Mouse (Mus musculus): Measurements from ENCODE around the gene Dok5. TPM values are rescaled to one million over a fixed set of nuclear protein-coding genes. Genes with fewer than 3 reads are reported as not detected.

Gene Dok5
- polyA plus RNA-seq, 1 experiment from 2014 or later, result 23.5 TPM

DNA sequence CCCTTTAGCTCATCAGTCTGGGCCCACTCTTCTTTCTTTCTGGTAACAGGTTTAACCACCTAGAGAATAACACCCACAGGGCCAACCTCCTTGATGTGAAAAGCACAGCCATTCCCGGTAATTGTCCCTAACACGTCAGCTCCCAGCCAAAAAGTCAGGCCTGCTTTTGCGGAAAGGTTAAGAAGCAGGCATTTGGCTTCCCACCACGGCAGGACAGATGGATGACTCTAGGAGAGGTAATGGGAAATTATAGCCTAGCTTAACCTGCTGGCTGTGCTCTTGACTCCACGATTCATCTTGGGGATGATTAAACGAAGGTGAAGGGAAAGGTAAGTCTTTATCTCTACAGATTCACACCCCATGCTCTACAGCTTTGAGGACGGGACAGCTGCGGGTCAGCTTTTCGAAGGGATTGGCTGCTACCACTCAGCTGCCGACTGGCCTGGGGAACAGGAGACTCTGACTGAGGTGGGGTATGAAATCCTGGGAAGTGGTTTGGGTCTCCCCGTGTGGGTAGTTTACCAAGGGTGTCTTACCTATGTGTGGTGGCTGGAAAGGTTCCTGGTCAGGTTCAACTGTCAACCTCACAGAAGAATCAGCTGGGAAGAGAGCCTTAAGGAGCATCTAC, 18.8 kb upstream of the Dok5 start:
- Histone ChIP-seq H3K9me3 (ENCODE audit: control insufficient read depth, low read length) (no peaks in the 10 kb centered on the region), H3K36me3 (ENCODE audit: control insufficient read depth, insufficient read depth, low read length) (no peaks in the 10 kb centered on the region), H3K4me1 (ENCODE audit: control insufficient read depth, insufficient read depth, low read length) (no peaks in the 10 kb centered on the region), H3K9ac (ENCODE audit: low read length) (no peak overlapping the region), H3K4me2 (ENCODE audit: low read depth) (no peak overlapping the region), H3K4me3 (ENCODE audit: low read depth, low read length) (no peak overlapping the region), H3K27ac (ENCODE audit: low read depth, low read length) (no peak overlapping the region), H3K27me3 (ENCODE audit: control insufficient read depth, insufficient read depth, low read length) (no peaks in the 10 kb centered on the region)
- DNase-seq (ENCODE audit: low spot score) (no peak), ATAC-seq (ENCODE audit: insufficient read depth, low FRiP score, low TSS enrichment) (no peak)
- 82% methylated on average over 11 of the region's 11 CpGs for WGBS

- no peaks in the 10 kb centered on the region for H3K9me3 ChIP-seq (ENCODE audit: control insufficient read depth, low read length)
- no peak for ATAC-seq (ENCODE audit: insufficient read depth, low FRiP score, low TSS enrichment)
- WGBS, result 35% methylated on average over 4 of the region's 4 CpGs
- no peak overlapping the region for H3K4me2 ChIP-seq (ENCODE audit: low read depth)
- no peaks in the 10 kb centered on the region for H3K36me3 ChIP-seq (ENCODE audit: control insufficient read depth, insufficient read depth, low read length)
- no peak for DNase-seq (ENCODE audit: low spot score)
- no peak overlapping the region for H3K4me3 ChIP-seq (ENCODE audit: low read depth, low read length)
- H3K27ac ChIP-seq (ENCODE audit: low read depth, low read length), result no peak overlapping the region
- H3K4me1 ChIP-seq (ENCODE audit: control insufficient read depth, insufficient read depth, low read length), result no peaks in the 10 kb centered on the region
- no peak overlapping the region for H3K9ac ChIP-seq (ENCODE audit: low read length)
- no peaks in the 10 kb centered on the region for H3K27me3 ChIP-seq (ENCODE audit: control insufficient read depth, insufficient read depth, low read length)
Measured at GRCm38 (mm10) chr2:170720386-170720785, 11.2 kb upstream of the Dok5 start.

- Histone ChIP-seq H3K36me3 (ENCODE audit: control insufficient read depth, insufficient read depth, low read length) (no peaks in the 10 kb centered on the region), H3K4me2 (ENCODE audit: low read depth) (no peak overlapping the region), H3K9ac (ENCODE audit: low read length) (no peak overlapping the region), H3K27me3 (ENCODE audit: control insufficient read depth, insufficient read depth, low read length) (no peaks in the 10 kb centered on the region), H3K4me1 (ENCODE audit: control insufficient read depth, insufficient read depth, low read length) (no peaks in the 10 kb centered on the region), H3K9me3 (ENCODE audit: control insufficient read depth, low read length) (no peaks in the 10 kb centered on the region), H3K4me3 (ENCODE audit: low read depth, low read length) (no peak overlapping the region), H3K27ac (ENCODE audit: low read depth, low read length) (no peak overlapping the region)
- no peak for ATAC-seq (ENCODE audit: insufficient read depth, low FRiP score, low TSS enrichment)
- no peak for DNase-seq (ENCODE audit: low spot score)
- WGBS, result 53% methylated on average over 13 of the region's 13 CpGs
Measured at GRCm38 (mm10) chr2:170724136-170724535, 7.5 kb upstream of the Dok5 start.

GRCm38 (mm10) chr2:170724716-170725115, 6.9 kb upstream of the Dok5 start:
- Histone ChIP-seq H3K9ac (ENCODE audit: low read length) (no peak overlapping the region), H3K36me3 (ENCODE audit: control insufficient read depth, insufficient read depth, low read length) (no peaks in the 10 kb centered on the region), H3K9me3 (ENCODE audit: control insufficient read depth, low read length) (no peaks in the 10 kb centered on the region), H3K27me3 (ENCODE audit: control insufficient read depth, insufficient read depth, low read length) (no peaks in the 10 kb centered on the region), H3K4me1 (ENCODE audit: control insufficient read depth, insufficient read depth, low read length) (no peaks in the 10 kb centered on the region), H3K4me2 (ENCODE audit: low read depth) (no peak overlapping the region), H3K27ac (ENCODE audit: low read depth, low read length) (no peak overlapping the region), H3K4me3 (ENCODE audit: low read depth, low read length) (no peak overlapping the region)
- DNase-seq (ENCODE audit: low spot score) (no peak), ATAC-seq (ENCODE audit: insufficient read depth, low FRiP score, low TSS enrichment) (no peak)
- WGBS, result 83% methylated on average over 11 of the region's 11 CpGs

DNA sequence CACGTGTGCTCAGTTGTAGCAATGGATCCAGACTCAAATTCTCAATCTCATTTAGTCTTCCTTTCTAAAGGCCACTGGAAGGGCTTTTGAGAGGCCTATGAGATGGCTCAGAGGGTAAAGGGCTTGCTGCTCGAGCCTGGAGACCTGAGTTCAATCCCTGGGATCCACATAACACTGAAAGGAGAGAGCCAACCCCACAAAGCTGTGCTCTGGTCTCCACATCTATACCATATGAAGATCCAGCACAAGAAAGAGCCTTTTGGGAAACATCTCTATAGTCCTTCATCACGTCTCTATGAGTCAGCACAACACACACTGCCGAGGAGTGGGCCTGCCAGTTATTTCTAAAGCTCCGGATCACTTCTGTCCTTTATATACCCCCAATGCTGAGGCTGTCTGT, 5.8 kb upstream of the Dok5 start:
- no peaks in the 10 kb centered on the region for H3K4me1 ChIP-seq (ENCODE audit: control insufficient read depth, insufficient read depth, low read length)
- DNase-seq (ENCODE audit: low spot score) (no peak), ATAC-seq (ENCODE audit: insufficient read depth, low FRiP score, low TSS enrichment) (no peak)
- no peak overlapping the region for H3K4me2 ChIP-seq (ENCODE audit: low read depth)
- no peaks in the 10 kb centered on the region for H3K9me3 ChIP-seq (ENCODE audit: control insufficient read depth, low read length)
- H3K36me3 ChIP-seq (ENCODE audit: control insufficient read depth, insufficient read depth, low read length), result no peaks in the 10 kb centered on the region
- WGBS, result 88% methylated on average over 5 of the region's 5 CpGs
- no peak overlapping the region for H3K4me3 ChIP-seq (ENCODE audit: low read depth, low read length)
- H3K27me3 ChIP-seq (ENCODE audit: control insufficient read depth, insufficient read depth, low read length), result no peaks in the 10 kb centered on the region
- no peak overlapping the region for H3K9ac ChIP-seq (ENCODE audit: low read length)
- no peak overlapping the region for H3K27ac ChIP-seq (ENCODE audit: low read depth, low read length)

GRCm38 (mm10) chr2:170726996-170727710, 4.5 kb upstream of the Dok5 start:
- DNase-seq (ENCODE audit: low spot score) (no peak), ATAC-seq (ENCODE audit: insufficient read depth, low FRiP score, low TSS enrichment) (no peak)
- Histone ChIP-seq H3K4me3 (ENCODE audit: low read depth, low read length) (no peak overlapping the region), H3K4me1 (ENCODE audit: control insufficient read depth, insufficient read depth, low read length) (no peaks in the 10 kb centered on the region; the same call in 1 of the 2 replicates), H3K27me3 (ENCODE audit: control insufficient read depth, insufficient read depth, low read length) (no peaks in the 10 kb centered on the region), H3K9ac (ENCODE audit: low read length) (no peak overlapping the region), H3K27ac (ENCODE audit: low read depth, low read length) (no peak overlapping the region), H3K9me3 (ENCODE audit: control insufficient read depth, low read length) (no peaks in the 10 kb centered on the region), H3K4me2 (ENCODE audit: low read depth) (no peak overlapping the region), H3K36me3 (ENCODE audit: control insufficient read depth, insufficient read depth, low read length) (no peaks in the 10 kb centered on the region)
- 45% methylated on average over 6 of the region's 6 CpGs for WGBS

- Histone ChIP-seq H3K9me3 (ENCODE audit: control insufficient read depth, low read length) (no peaks in the 10 kb centered on the region), H3K4me3 (ENCODE audit: low read depth, low read length) (no peak overlapping the region), H3K27me3 (ENCODE audit: control insufficient read depth, insufficient read depth, low read length) (no peaks in the 10 kb centered on the region), H3K9ac (ENCODE audit: low read length) (no peak overlapping the region), H3K27ac (ENCODE audit: low read depth, low read length) (no peak overlapping the region), H3K4me2 (ENCODE audit: low read depth) (no peak overlapping the region), H3K4me1 (ENCODE audit: control insufficient read depth, insufficient read depth, low read length) (no peaks in the 10 kb centered on the region; the same call in 1 of the 2 replicates), H3K36me3 (ENCODE audit: control insufficient read depth, insufficient read depth, low read length) (no peaks in the 10 kb centered on the region)
- no peak for ATAC-seq (ENCODE audit: insufficient read depth, low FRiP score, low TSS enrichment)
- 92% methylated on average over 9 of the region's 9 CpGs for WGBS
- DNase-seq (ENCODE audit: low spot score), result no peak
Measured at GRCm38 (mm10) chr2:170728864-170729263, 2.7 kb upstream of the Dok5 start.

DNA sequence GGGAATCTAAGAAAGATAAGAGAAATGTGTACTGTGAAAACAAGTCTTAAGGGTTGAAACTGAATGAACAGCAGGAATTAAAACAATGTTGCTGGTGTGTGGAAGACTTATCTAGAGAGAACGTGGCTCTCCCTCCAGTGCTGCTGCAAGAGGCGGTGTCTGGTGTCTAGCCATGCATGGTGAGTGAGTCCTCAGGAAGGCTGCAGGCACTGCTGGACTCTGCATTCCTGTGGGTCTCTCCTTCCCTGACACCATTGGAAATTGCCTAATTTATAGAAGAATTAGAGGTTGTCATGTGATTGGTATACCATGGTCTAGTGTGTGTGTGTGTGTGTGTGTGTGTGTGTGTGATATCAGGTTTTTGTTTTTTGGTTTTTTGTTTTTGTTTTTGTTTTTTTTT, 1.9 kb upstream of the Dok5 start:
- Histone ChIP-seq H3K27me3 (ENCODE audit: control insufficient read depth, insufficient read depth, low read length) (no peaks in the 10 kb centered on the region), H3K9ac (ENCODE audit: low read length) (no peak overlapping the region), H3K27ac (ENCODE audit: low read depth, low read length) (no peak overlapping the region), H3K4me1 (ENCODE audit: control insufficient read depth, insufficient read depth, low read length) (no peaks in the 10 kb centered on the region; the same call in 1 of the 2 replicates), H3K36me3 (ENCODE audit: control insufficient read depth, insufficient read depth, low read length) (no peaks in the 10 kb centered on the region), H3K4me2 (ENCODE audit: low read depth) (no peak overlapping the region), H3K9me3 (ENCODE audit: control insufficient read depth, low read length) (no peaks in the 10 kb centered on the region), H3K4me3 (ENCODE audit: low read depth, low read length) (no peak overlapping the region)
- 47% methylated on average over 2 of the region's 2 CpGs for WGBS
- ATAC-seq (ENCODE audit: insufficient read depth, low FRiP score, low TSS enrichment) (no peak), DNase-seq (ENCODE audit: low spot score) (no peak)

DNA sequence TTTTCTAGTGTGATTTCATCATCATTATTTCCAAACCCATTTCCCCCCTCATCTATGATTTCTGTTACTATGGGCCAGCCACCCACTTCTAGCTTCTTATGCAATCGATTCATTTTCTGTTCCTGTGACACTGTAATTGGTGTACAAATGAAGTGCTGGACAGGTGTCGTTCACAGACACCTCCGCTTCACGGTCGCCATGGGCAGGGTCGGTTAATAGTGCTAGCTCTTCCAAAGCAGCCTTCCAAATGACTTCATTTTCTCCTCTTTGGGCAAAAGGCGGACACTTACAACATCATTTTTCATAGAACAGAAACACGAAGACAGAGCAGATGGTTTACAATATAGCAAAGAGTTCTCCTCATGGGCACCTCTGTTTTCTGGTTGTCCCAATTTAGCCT, 1.5 kb upstream of the Dok5 start:
- WGBS, result 92% methylated on average over 8 of the region's 8 CpGs

More for the DNA sequence above, 1.5 kb upstream of the Dok5 start:
- no peaks in the 10 kb centered on the region for H3K36me3 ChIP-seq (ENCODE audit: control insufficient read depth, insufficient read depth, low read length)
- no peak overlapping the region for H3K9ac ChIP-seq (ENCODE audit: low read length)
- H3K4me3 ChIP-seq (ENCODE audit: low read depth, low read length), result no peak overlapping the region
- H3K4me2 ChIP-seq (ENCODE audit: low read depth), result no peak overlapping the region
- ATAC-seq (ENCODE audit: insufficient read depth, low FRiP score, low TSS enrichment) (no peak), DNase-seq (ENCODE audit: low spot score) (no peak)
- H3K27ac ChIP-seq (ENCODE audit: low read depth, low read length), result no peak overlapping the region
- no peaks in the 10 kb centered on the region; the same call in 1 of the 2 replicates for H3K4me1 ChIP-seq (ENCODE audit: control insufficient read depth, insufficient read depth, low read length)
- no peaks in the 10 kb centered on the region for H3K27me3 ChIP-seq (ENCODE audit: control insufficient read depth, insufficient read depth, low read length)
- no peaks in the 10 kb centered on the region for H3K9me3 ChIP-seq (ENCODE audit: control insufficient read depth, low read length)

Data from neural tube, embryonic 11.5 days (tissue).